Mouse (Mus musculus) spleen, adult 12 weeks (tissue): ENCODE results near the gene Arid5b.

Experiments used
- DNase-seq: peaks from one replicate; pipeline ENCODE4 v3.0.0; 2022; ENCODE audit warnings: low spot score

Arid5b gene

DNA sequence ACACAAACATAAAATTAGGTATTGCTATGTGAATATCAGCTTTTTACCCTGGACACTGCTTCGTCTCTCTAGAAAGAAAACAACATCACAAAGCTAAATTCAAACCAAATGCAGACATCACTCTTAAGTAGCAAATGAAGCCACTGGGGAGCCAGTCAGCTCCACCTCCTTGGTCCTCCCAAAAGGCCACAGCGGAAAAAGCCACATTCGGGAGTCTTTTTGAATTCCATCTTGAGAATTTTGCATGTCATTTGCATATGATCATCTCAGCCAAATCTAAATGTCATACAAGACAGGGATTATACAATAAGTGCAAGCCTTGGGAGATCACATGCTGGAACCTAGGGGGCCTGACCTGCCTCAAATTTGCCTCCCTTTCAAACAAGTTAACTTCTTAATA is 85.0 kb downstream of the Arid5b start:
- DNase-seq, result no peak

DNA sequence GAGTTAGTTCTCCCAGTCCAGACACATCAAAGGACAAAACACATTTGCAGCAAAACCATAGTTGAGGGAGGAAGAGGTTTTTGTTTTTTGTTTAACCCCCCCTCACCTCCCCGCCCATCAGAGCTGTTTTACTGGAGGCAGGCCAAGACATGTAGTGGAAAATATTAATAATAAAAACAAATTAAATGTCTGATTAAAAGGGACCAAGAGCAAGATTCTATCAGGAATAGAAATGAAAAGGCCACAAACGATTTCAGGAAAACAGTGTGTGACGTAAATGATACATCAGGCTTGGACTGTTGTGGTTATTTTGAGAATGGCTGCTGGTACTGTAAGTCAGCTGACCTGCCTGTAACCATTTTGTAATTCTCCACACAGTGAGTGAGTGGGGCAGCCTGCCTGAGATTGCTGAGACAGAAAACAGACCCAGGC is 85.7 kb downstream of the Arid5b start:
- no peak for DNase-seq

DNA sequence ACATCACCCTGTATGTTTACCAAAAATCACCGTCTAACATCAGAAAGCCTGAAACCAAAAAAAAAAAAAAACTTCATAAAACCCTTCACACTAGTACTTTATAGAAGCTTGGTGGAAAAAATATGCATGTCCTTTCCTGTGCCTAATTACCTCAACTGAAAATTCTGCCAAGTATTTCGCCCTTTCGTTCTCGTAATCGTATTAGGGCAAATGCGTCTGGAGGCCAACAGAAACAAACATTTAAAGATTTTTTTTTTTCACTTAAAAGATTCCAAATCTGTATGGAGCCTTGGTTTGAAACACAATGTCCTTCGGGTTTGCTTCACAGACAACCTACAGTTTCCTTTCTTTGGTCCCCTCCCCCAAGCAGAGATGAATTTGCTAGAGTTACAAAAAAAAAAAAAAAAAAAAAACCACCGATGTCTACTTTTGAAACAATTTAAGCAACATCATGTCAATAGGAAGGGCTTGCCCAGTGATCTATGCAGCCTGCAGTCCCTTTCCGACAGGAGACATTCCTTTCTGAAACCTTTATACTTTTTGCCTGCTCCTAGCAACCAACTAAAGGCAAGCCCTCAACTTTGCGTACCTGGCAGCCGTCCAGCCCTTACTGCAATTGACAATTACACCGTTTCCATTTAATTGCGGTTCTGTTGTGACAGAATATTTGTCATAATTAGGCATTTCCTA is 86.7 kb downstream of the Arid5b start:
- DNase-seq, result no peak

GRCm38 (mm10) chr10:68191146-68191545 is 87.4 kb downstream of the Arid5b start:
- DNase-seq, result no peak

DNA sequence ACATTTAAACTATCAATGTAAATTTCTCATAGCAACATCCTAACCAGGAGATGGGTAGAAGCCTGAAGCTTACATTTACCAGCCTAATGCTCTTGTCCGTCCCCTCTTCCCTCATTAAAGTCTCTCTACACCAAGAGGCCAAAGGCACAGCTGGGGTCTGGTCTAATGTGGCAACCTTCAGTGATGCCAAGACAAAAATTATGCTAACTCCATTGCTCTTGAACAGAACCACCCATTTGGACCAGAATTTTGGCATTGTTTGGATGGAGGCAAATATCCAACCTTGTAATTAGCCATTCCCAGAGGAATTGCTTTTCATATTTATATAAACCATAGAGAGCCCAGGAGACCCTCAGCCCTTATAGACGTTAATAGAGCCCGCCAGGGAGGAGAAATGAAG is 88.7 kb downstream of the Arid5b start:
- no peak for DNase-seq

DNA sequence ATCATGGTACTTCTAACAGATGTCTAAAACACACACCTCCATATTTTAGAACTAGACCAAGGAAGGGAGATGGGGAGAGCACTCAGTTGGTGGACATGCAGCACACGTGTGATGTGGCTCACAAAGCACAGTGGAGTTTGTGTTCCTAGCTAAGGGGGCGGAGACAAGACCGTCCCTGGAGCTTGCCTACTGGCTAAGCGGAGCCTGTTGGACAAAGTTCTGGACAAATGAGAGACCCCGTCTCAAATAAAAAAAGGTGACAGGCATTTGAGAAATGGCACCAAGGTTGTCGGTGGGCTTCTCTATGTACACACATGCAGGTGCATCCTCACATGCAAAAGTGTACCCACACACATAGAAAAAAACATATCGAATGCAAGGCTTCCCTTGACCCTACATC is 95.4 kb downstream of the Arid5b start:
- DNase-seq, result no peak

DNA sequence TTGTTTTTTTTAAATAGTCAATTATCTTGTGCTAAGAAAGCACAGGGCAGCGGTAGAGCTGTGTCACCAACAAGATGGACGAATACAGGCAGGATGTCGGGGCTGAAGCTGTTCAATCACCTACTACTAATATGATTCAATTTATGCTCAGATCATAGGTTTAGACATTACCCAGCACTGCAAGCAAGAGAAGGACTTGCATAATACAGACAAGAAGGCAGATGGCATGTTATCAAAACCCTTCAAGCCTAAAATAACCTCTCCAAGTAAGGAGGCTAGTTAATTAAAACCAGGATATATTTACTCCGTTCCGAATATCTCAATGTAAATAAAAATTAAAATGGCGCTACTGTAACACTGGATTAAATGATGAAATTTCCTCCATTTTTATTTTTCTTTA is 96.3 kb downstream of the Arid5b start:
- DNase-seq, result no peak

GRCm38 (mm10) chr10:68181156-68181555 is 97.4 kb downstream of the Arid5b start:
- no peak for DNase-seq

- no peak for DNase-seq
These were observed 97.8 kb downstream of the Arid5b start for GRCm38 (mm10) chr10:68180721-68181120.

- DNase-seq, result no peak
These were observed 98.4 kb downstream of the Arid5b start for GRCm38 (mm10) chr10:68180151-68180550.

- DNase-seq, result no peak
These were observed 98.8 kb downstream of the Arid5b start for GRCm38 (mm10) chr10:68179741-68180140.

DNA sequence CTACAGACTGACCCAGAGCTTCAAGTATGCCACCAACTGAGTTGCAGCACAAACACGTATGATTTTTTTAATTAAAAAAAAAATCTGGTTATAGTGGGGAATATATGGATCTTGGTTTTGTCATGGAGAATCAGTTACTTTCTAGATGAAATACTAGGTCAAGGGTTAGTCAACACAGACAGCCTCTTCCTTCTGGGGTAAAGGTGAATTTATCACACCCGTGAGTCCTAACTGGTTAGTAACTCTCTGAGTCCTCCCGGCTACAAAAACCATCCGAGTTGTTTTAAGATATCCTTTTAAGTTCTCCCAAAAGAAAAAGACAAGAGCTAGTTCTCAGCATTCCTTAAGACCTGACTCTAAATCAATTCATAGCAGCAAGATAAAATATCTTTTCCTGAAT is 99.2 kb downstream of the Arid5b start:
- no peak for DNase-seq

DNA sequence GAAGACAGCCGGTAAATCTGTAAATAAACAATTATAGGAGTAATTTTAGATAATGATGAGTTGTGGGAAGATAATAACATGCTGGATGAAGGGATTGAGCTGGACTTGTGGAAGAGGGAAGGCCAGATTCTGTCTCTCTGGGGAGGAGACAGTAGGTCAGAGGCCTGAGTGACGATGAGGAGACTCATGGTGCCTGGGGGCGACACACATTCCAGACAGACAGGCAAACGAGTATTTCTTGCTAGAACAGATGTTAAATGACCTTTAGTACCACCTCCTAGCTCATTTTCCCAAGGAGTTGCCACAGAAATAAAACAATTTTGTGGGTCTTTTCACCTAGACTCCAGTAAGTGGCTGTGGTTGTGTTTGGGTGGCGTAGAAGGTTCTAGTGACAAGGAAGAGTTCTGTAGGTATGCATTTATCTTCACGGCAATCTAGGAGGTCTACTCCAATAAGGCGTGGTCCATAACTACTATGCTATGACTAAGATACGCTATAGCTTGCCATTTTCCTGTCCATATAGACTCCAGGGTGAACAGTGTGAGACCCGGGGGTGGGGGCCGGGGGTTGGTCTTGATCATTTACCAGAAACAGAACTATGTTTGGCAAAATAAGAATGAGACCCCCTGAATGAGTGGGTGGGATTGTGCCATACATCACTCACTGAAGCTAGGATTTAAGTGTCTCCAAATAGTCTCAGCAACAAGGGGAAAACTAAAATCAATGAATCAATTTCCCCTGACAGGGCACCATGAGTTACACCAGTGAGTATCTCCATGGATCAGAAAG is 100.6 kb downstream of the Arid5b start:
- no peak for DNase-seq

DNA sequence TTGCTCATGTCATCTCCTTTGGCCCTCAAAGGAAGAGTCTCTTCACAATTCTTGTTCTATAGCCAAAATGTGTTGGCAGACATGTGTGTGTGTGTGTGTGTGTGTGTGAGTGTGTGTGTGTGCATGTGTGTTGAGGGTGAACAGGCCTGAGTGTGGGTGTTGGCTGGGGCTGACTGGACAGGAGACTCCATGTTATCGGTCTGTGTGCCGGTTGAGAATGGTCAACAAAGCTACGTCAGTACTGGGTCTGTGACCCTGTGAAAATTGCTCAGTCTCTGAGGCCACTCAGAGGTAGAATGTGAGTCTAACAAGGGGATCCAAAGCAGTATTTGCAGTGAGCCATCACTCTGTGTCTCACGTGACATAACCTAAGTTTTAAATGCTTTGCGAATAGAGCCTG is 102.7 kb downstream of the Arid5b start:
- DNase-seq, result no peak

DNA sequence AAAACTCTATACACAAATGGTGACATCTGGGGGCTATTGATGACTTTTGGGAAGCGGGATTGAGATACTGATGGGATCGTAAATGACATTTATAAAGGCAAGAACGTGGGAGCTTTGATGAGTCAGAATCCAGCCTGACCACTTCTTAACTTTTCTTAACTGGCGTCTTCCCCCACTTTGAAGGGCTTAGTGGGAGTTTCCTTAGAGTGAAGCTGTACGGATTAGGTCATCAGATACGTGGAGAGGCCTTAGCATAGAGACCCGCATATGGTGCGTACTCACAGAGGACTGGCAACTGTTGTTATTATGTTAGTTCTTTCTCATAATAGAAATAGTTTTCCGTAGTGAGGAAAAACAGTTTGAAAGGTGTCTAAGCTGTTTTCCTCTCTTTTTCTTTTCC is 104.9 kb downstream of the Arid5b start:
- no peak for DNase-seq

GRCm38 (mm10) chr10:68172906-68173305 is 105.6 kb downstream of the Arid5b start:
- DNase-seq, result no peak

GRCm38 (mm10) chr10:68171974-68172373 is 106.6 kb downstream of the Arid5b start:
- no peak for DNase-seq

DNA sequence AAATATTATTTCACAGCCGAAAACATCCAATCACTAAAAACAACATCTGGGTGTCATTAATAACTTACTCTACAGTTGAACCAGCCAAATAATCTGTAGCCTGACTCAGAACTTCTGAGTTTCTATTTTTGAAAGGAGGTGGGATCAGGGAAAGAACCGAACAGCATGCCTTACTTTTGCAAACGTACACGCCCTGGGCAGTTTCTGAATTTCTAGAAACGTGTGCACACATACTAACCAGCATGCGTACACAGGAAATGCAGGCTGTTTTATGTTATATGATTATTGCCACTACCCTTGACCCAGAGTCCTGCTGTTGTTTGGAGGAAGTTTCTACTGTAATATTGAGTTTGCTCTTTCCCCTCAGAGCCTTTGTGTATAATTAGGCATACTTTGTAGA is 109.9 kb downstream of the Arid5b start:
- DNase-seq, result no peak

DNA sequence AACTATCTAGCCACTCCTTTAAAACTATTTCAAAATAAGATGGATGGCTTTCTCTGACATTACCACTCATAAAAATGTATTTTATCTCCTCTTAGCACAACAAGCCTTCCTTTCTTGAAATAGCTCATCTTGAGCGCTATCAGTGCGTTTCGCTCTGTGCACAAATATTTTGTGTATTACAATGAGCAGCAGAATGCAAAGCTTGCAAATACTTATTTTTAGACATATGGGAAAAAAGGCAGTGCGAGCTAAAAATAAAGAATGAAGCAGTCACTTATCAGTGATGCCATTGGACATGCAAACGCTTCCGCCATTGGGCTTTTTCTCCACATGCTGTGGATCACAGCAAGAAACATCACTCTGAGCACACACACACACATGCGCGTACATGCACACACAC is 110.4 kb downstream of the Arid5b start:
- no peak for DNase-seq

DNA sequence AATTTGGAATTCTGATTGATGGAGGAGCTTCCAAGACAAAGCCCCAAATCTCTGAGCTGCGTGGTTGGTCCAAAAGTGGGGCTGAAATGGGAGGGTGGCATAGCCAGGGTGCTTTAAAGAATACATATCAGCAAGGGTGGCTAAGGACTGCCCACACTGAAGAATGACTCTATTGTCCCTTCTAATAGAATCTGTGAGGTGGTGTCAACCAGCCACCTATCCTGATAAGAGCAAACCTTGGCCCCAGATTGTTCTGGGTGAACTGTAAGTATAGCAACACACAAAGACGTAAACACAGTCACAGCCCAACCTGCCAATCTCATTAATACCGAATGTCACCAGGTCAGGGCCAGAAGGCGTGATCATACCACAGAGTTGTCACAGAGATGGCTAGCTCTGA is 111.4 kb downstream of the Arid5b start:
- no peak for DNase-seq

- DNase-seq, result no peak
These were observed 111.8 kb downstream of the Arid5b start for GRCm38 (mm10) chr10:68166695-68167086.

- DNase-seq, result no peak
These were observed 112.5 kb downstream of the Arid5b start for GRCm38 (mm10) chr10:68165709-68166694.
